Mouse (Mus musculus) right cerebral cortex, adult 18-20 months (tissue): ENCODE results near the gene Mpig6b.

Source experiments
- DNase-seq: peaks from one replicate; pipeline ENCODE4 v3.0.0; 2022; ENCODE audit warnings: mixed read lengths

Gene Mpig6b

DNA sequence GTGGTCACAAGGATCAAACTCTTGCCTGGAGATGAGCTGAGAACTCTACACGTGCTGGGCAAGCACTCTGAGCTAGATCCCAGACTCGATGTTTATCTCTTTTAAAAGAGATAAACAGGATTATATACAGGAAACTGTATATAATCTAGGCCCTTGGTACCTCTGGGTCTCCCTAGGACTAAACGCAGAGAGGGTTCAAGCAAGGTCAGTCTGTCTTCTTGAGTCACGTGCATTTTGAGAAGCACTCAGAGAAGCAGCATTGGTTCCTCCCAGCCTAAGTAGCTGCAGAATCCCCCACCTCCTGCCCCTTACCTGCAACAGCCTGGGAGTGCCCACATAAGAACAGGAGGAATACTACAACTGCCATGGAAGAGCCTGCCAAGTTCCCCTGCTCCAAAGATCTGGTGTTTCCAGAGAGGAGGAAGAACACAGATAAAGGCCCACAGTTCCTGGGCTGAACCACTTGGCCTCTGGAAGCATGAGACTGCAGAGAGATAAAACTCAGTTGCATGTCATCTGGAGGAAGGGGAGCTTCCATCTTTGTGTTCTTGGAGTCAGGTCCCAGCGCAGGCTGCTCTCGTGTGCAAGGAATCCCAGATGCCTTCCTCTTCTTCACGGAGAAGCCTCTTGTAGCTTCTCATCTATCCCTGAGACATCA is 19.4 kb upstream of the Mpig6b start, which contains the start of gene Ly6g6f:
Gene Ly6g6f, minus strand, starts transcription at position 403 of the 658 bp plus-strand sequence.
- DNase-seq: no peak

DNA sequence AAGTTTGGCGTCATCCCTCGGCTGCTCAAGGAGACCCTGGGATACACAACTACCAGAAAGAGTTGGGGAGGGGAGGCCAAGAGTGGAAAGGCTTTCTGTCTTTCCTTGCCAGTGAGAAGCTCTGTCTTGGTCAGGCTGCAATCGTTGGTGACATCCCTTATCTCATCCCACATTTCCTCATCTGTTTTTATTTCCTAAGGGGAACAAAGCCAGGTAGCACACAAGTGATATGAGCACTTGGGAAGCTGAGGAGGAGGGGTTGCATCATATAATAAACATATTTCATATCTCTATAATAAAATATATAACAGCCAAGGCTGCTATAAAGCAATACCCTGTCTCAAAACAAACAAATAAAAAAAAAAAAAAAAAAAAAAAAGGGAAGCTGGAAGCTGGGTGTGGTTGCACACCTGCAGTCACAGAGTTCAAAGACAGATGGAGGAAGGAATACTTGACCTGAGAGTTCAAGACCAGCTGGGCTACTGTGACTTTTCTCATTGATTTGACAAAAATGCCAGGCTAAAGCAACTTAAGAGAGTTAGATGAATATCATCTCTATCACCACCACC is 18.0 kb upstream of the Mpig6b start:
- no peak for DNase-seq

DNA sequence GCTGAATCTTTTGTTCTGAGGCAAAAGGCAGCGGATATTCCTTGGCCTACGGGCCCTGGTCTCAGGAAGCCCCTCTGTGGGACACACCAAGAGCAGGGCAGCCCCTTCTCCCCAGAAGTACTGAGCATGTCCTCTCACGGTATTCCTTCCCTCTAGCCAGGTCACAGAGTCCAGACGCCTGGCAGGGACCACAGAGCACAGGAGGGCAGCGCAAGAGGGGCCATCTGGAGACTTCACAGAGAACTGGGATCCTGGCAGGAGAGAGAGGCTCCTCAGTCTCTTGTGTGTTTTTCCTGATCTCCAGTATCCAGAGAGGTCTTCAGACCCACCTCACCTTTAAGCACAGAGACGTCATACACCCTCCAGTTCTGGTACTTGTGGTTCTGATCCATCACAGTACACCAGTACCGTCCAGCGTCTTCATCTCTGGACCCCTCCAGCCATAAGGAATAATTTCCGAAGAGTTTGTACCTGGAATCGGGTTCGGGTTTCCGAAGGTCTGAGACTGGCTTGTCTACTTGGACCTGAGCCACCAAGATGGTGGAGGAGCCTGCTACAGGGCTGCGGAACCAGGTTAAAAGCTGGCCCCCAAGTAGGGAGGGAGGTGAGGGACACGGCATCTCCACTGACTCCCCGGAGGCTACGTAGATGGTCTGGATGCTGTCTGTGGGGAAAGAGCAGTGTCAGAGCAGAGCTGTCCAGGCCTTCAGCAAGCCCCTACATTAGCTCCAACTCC is 17.0 kb upstream of the Mpig6b start:
- no peak for DNase-seq

DNA sequence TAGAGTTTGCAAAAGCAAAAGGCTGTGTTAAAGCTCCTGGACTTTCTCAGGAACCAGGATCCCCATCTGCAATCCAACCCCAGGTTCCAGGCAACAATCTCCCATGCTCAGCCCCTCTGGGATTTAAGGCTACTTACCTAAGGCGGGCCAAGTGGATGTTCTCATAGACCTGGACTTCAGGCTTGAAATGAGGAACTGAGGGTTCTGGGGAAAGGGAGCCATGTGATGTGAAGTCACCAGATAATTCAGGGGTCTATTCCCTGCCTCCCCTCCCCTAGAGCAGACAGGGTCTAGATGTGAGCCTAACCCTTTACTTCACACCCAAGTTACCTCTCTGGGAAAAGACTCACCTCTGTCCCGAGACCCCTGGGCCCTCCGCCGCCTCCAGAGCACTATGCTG is 14.7 kb upstream of the Mpig6b start:
- no peak for DNase-seq

DNA sequence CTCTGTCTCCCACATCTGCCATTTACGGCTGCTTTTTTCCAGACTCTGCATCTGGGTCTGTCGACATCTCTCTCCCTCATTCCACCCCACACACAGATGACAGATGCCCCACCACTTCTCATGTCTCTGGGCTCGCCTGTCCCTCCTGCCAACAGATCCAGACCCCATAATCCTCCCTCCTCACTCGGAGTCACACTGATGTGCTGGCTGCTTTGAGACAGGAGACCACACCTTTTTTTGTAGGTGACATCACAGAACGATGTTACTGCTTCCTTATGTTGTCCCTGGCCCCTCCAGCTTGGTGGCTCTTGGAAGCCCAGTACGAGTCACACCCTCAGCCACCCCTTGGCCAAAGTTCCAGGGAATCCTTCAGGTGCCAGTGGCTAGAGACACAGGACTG is 14.3 kb upstream of the Mpig6b start:
- no peak for DNase-seq

DNA sequence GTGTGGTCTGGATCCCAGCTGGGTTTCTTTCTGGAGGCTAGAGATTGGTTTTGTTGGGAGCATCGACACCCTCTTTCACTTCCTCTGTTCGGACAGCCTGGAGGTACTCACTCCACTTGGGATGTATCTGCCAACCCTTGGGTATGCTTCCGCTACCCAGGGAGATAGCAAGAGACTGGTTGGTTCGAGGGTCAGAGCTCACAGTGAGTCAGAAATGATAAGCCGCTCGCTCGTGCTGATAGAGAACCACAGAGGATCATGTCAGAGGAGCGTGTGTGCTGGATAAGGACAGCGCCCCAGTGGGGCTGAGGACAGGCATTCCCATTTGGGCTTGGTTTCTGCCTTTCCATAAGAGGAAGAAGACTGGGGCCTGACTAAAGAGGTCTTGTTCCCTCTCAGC is 13.8 kb upstream of the Mpig6b start:
- no peak for DNase-seq

DNA sequence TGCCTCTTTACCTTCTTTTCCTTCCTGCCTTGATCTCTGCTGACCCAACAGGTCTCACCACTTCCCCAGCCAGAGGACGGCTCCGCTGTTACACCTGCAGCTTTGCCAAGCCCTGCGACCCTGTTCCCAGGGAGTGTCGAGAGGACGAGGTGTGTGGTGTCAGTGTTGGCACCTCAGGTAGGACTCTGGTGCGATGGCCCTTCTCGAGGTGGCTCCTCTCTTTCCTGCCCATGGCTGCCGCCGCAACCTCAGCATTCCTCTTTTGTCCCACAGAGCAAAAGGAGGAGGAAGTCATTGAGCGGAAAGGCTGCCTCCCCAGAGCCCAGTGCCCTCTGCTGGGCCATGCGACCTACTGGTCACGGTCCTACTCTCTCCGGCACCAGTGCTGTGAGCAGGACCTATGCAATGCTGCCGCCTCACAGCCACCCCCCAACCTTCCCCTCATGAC is 11.8 kb upstream of the Mpig6b start, which contains the start of gene Ly6g6d:
Gene Ly6g6d, minus strand, starts transcription at position 280 of the 448 bp plus-strand sequence.
- no peak for DNase-seq

DNA sequence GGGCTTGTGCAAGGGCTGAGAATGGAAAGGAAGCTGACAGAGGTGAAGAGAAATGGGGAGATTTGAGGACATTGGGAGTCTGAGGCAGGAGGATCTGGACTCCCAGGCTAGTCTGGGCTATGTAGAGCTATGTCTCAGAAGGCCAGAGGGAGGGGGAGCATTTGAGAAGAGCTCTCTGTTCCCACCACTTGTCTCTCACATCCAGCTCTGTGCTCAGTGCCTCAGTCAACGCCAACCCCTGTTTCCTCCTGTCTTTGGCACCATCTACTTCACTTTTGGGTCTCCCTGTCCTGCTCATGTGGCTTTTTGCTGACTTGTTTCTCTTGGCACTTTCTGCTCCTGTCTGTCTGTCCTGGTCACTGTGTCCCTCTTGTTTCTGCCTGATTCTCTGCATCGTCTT is 11.3 kb upstream of the Mpig6b start:
- DNase-seq: no peak

DNA sequence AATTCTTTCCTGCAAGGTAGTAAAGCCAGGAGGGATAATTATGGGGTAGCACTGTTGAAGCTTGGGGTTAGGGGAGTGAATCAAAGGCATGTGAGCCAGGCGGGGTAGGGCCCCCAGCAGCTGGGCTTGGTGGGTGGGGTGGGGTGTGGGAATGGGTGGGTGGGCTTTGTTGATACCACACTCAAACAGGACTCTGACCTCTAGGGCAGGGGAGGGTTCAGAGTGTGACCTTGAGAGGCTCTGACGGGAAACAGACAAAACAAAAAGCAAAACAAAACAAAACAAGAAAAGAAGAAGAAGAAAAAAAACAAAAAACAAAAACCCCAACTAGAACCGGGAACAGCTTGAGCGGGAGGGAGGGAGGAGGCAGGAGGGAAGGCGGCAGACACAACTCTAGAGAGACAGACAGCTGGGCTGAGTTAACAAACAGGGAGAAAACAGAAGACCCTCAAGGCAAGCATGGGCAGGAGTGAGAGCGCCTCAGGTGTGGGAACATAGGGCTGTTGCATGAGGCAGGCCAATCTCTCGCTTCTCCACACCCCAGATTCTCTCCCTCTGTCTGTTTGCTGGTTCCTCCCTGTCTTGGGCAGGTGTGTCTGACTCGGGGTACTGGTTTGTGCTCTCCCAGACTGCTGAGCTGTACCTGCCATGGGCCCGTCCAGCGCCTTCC is 10.7 kb upstream of the Mpig6b start, which contains the start of gene Ly6g6e:
Gene Ly6g6e, plus strand, starts transcription at position 396 of the 670 bp plus-strand sequence.
- DNase-seq: no peak

DNA sequence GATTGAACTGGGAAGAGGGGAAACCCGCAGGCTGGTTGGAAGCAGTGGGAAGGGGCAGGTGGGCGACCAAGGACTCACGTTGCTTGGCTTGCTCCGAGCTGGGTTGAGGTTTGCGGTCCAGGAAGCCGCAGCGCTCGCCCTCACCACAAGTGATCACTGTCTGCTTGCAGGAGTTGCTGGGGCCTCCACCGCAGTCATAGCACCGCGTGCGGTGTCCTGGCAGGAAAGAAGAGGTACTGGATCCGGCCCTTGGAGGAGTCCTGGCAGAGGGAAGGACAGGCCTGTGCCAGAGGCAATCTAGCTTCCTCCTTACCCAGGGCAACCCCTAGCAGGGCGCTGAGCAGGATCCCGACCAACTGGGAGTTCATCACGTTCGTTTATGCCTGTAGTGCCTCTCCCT is 8.1 kb upstream of the Mpig6b start:
- DNase-seq: no peak

DNA sequence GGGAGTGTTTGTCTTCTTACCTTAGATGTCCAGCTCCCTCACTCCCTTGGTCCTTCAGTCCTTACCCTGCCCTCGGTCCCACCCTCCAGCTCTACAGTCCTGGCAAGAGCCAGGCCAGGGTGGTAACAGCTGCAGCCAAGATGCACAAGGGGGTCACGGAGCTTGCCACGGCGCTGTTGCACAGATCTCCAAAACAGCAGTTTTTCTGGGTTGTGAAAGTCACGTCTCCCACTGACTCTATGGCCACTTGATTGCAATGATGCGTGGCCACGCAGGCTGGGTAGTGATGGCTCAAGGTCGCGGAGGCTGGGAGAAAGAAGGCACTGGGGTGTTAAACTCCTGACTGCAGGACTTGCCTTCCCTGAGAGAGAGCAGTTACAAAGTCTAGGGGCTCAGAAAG is 5.5 kb upstream of the Mpig6b start:
- DNase-seq: no peak

DNA sequence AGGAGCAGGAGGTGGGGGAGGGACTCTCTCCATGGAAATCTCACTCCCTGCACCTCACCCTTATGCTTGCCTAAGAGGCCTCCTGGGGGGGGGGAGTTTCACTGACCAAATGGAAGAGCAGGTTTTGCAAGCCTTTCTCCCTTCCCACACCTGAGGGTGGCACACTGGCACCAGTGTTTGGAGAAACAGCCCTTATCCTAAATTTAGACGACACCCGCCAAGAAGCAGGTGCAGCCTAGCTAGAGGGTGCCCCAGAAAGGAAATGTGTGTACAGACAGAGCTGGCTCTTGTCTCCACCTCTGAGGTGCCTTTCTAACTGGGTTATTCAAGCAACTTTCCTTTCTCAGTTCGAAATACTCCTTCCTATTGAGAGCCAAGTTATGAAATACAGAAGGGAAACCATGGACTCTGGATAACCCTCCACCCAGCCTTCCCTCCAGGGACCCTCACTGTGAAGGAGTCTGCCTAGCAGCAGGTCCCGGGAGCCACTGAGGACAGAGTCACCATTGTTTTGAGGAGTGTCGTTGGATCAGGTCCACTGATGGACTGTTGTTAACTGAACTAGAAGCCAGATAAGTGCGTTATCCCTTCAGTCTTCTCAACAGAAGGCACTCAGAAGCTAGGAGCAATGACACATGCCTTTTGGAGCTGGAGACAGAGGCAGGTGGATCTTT is 4.7 kb upstream of the Mpig6b start:
- no peak for DNase-seq

DNA sequence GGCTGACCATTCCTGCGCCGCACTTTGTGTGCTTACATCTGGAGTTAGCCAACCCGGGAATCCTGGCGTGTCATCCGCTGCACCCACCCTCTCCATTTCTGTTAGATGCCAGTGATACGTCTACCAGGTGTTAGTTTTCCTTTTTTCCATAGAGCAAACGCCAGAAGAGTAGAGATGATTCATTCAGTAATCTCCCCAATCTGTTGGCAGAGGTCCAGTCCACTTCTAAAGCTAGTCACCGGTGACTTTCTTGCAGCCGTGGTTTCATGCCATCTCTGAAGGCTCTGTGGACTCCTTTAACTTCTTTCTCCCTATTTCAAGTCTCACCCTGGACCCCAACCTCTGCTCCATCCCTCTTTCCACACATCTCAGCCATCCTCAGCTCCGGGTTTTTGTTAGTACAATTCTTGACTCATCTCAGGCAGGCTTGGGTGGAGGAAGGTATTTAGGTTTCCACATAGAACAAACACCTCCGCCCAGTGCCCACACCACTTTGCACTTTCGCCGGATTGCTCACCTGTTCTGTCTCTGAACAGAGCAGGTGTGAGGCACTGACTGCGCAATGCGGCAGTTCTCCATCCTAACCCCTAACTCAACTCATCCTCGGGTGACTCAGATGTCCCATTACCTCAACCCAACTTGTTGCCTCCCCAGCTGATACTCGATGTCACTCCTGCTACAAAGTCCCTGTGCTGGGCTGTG is 2.4 kb upstream of the Mpig6b start:
- DNase-seq: no peak

DNA sequence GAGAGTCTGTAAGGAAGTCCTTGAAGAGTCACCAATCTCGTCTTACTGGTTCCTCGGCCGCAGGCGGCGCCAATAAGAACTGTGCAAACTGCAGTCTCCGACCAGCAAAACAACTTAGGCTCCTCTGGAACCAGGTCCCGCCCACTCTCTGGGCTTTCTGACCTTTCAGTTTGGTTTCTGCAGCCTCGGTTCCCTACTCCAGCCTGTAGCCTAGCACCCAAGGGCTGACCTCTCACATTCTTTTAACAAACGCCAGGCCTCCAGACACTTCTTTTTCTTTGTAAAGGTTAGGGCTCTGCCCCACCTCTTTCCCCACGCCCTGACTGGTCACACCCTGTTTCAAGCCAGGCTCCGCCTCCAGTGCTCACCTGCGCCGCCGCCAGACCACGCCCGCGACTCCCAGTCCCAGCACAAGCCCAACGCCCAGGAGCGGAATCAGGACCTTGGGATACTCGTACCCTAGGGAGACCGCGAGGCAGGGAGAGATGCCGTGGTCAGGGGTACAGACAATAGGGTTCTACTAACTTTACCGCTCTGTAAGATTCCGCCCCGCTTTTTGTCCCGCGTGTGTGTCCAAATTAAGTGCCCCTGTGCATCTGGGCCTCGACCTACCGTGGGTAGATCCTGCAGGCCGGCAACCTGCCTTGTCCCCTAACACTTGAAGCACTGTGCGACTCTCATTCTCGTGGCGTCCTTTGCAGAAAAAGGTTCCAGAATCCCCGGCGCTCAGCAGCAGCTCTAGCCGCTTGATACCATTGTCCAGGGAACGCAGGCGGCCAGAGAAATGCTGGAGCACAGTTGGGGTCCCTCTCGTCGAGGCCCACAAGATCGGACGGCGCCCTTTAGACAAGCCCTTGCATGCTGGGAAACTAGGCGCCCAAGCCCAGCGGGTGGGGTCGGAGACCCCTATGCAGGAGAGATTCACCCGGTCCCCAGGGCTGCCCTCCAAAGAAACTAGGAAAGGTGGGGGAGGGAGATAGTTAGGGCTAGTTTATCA is 735 bp downstream of the Mpig6b start, which contains the start of gene Ly6g6c:
Gene Ly6g6c, plus strand, starts transcription at position 438 of the 997 bp plus-strand sequence.
- no peak for DNase-seq

DNA sequence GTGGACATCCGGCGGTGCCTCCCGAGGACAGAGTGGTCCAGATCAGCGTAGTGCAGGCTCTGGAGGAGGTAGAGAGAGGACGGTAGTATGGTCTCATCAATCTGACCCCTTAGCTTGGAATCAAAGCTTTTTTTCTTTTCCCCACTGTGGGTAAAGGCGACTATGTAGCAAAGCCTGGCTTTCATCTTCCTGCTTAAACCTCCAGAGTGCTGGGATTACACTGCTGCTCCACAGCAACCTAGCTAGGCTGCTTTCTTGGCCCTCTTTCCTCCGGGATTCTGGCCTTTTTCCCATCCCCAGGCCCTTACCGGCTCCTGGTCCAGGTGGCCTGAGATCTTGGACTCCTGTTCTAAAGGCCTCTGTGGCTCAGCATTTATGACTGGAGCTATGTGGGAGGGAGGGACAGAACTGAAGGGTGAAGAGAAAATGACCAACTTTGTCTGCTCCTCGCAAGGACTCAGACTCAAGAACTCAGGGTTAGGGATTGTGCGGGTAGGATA is 1.6 kb downstream of the Mpig6b start:
- DNase-seq: no peak

DNA sequence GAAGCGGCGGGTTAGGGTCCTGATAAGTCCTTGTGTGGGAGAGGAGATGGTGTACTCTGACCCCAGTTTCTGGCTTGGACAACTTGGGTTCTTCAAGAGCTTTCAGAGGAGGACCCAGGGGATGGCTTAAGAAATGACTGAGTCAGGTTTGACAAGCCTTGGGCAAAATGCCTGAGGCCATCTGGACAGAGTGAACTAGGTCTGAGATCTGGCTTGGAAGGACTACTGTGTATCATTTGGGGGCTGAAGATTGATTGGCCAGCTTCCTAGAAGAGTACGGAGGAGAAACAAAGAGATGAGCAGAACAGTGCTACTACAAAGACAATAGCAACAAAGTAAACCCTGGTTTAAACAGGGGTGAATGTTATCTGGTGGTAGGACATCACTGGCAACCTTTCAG is 2.5 kb downstream of the Mpig6b start:
- no peak for DNase-seq

DNA sequence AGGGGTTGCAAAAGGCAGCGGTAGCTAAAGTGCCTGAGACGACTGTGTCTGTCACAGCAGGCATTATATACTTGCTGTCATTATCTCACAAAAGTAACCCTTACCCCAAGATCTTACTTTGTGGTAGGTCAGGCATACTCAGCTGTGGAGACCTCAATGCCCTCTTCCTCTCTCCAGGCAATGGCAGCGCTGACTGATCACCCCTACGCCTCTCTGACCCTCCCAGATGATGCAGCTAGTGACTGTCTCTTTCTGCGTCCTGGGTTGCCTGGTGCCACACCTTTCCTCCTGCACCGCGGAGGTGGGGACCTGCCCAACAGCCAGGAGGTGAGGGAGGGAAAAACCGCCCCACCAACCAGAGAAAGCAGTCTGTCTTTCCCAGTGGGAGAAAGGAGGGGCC is 4.7 kb downstream of the Mpig6b start:
- DNase-seq: no peak

DNA sequence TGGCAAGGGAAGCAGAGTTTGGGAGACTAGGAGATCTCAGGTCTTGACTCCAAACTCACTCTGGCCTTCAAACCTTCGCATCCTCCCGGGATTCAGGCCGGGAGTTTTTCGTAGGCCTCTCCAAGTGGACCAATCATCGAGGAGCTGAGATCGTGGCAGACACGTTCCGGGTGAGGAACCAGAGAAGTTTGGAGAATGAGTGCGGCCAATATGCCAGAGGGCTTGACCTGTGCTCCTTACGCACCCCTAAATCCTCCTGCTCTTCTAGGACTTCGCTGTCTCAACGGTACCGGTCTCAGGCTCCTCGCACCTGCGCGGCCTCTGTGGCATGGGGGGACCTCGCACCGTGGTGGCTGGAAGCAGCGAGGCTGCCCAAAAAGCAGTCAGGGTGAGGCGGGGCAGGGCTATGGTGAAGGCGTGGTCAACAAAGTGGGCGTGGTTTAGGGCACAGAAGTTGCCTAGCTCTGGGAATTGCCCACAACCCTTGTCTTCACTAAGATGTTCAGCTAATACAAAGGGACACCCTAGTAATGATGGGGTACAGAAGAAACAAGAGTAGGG is 5.2 kb downstream of the Mpig6b start:
- DNase-seq: no peak

DNA sequence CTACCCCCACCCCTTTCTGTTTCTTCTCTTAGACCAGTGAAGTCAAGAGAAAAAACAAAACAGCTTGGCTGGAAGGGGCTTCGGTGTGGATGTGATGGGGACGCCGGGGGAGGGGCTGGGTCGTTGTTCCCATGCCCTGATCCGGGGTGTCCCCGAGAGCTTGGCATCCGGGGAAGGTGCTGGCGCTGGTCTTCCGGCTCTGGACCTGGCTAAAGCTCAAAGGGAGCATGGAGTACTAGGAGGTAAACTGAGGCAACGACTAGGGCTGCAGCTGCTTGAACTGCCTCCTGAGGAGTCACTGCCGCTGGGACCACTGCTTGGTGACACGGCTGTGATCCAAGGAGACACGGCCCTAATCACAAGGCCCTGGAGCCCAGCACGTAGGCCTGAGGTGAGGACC is 5.9 kb downstream of the Mpig6b start:
- DNase-seq: no peak
